Mouse (Mus musculus) naive thymus-derived CD4-positive, alpha-beta T cell, adult 2 months (primary cell): Measurements from ENCODE around the gene R3hdm1.

ENCODE experiments used
- DNase-seq: peaks from one replicate; pipeline ENCODE4 v3.0.0-alpha.2; 2011; ENCODE audit warnings: low read depth

Gene R3hdm1

DNA sequence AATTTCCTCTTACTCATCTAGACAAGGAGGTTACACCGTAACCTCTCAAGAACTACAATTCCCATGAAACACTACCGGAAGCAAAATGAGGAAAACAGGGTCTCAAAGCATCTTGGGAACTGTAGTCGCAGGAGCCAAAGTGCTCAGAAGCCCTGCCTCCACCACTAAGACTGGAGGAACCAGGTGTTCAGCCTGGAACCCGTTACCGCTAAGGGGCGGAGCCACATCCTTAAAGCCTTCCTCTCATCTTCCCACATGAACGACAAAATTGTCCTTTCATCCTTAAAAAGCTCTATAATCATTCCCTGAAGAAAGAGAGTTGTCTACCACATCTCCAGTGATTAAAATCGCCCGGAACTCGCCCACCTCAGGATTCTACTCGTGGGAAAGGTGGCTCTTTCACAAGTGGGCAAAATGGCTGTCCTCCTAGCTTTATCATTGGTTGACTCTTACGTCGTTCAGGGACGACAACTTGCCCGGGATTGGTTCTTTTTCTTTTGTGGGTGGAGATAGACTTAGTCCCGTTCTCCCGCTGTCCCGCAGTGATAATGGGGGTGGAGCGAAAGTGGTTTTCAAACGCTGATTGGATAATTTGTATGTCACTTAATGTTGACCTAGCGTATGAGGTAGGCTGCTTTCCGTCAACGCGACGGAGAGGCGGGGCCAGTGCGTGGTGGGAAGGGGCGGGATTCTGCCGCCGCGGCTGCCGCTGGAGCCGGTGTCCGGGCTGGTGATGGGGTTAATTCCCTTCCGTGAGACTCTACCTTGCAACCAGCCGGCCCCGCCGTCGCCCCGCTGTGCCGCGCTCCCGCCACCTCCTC, at the start of gene R3hdm1, which contains the start of gene Zranb3:
R3hdm1 (plus strand) TSS at position 661 of the 821 bp plus-strand sequence.
Zranb3 (minus strand) TSS at position 407 of the 821 bp plus-strand sequence.
- peak; percentile 100 for DNase-seq

DNA sequence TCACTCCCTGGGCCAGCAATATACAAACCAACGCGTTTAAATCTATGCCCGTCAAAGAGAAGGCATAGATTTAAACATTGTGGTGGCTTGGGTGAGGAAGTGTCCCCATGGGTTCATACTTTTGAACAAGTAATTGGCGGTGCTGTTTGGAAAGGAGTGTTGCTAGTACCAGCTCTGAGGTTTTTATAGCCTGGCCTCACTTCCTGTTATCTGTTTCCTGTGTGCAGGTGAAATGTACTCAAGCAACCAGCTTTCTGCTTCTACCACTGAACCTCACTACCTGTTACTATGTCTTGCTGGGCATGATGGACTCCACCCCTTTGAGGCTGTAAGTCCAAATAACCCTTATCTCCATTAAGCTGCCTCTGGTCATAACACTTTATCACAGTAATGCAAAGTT, 45.8 kb upstream of the R3hdm1 start:
- peak; percentile 37 for DNase-seq

DNA sequence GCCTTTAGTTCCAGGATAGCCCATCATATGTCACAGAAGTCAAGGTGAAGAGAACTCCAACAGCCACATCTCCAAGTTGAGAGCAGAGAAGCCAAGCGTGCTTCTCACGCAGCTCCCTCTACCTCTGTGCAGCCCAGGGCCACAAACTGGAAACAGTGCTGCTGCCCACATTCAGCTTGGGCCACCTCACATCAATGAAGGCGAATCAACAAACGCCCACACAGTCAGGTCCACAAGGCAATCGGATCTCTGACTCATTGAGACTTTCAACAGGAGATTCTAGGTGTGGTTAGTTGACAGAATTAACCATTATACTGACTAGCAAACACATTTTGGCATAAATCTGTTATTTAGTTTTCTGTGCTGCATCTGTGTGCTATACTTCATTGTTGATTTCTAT, 44.5 kb upstream of the R3hdm1 start:
- DNase-seq: no peak

DNA sequence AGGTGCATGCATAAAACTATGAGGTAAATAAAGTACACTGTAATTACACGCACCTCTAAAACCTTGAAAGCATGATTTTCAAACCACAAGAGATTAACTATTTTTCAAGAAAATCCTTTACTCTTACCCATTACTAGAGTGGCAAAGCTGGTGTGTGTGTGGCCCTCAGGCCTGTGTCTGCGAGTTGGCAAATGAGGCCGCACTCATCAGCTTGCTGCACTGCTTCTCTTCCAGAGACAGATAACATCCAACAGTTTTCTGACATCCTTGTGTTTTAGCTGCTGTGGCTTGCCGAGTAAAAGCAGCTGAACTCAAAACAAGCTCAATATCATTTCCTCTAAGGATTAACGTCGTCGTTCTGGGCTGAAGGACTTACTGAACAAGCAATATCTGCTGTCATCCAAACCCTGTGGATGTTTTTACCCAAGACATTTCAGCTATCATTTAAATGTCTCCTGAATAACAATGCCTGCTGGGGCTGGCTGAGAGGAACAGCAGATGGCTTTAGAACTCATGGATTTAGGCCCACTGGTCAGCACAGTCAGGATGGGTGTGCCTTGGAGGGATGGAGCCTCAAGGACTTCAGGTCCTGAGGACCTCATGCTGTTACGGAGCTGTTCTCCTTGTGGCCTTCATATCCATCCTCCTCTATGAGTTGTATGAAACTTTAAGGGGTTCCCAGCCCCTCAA, 42.3 kb upstream of the R3hdm1 start:
- DNase-seq: no peak

DNA sequence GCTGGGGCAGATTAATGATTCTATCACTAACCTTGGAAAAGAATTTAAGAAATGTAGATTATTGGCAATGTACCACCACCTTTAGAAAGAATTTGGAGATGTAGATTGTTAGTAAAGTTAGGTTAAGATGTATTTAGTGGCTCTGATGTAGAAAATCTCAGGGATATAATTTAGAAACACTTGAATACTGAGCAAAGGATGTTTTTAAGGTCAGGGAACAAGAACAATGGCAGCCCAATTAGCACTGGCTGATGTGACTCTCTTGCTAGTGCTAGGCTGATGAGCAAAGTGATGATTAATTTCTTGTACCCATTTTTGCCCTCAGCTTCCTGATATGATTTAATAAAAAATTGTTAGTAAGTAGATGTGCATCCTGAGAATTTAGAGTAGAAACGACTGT, 41.7 kb upstream of the R3hdm1 start:
- DNase-seq: no peak

DNA sequence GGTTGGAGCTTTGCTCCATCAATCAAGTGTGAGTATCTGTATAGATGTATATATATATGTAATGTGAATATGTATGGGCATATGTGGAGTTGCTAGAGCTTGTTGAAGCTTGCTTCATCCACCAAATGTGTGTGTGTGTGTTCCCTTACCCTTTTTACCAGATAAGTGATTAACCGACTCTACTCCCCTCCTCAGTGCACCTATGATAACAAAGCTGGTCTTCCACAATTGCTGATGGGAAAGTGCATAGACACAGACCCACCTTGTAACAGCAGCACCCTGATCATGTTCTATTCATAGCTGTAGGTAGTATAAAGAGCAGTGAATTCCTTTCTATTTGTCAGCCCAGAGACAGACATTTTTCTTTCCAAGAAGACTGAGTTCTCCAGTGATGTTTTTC, 40.9 kb upstream of the R3hdm1 start:
- DNase-seq: no peak

DNA sequence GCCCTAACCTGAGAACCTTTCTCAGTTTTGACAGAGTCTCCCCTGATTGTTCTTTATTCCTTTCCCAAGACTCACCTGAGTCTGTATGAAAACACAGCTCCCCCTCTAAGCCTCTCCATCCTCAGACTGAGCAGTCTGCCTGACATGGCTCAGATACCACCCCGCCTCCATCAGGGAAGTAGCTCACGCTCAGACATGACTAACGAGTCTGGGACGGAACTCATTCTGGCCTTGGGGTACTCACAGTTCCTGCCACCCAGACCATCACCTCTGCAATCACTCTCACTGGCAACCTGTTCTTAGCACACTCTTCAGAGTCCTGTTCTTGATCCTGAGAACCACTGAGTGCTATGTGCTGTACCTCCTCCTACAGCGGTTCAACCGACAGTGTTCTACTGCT, 38.4 kb upstream of the R3hdm1 start:
- no peak for DNase-seq

DNA sequence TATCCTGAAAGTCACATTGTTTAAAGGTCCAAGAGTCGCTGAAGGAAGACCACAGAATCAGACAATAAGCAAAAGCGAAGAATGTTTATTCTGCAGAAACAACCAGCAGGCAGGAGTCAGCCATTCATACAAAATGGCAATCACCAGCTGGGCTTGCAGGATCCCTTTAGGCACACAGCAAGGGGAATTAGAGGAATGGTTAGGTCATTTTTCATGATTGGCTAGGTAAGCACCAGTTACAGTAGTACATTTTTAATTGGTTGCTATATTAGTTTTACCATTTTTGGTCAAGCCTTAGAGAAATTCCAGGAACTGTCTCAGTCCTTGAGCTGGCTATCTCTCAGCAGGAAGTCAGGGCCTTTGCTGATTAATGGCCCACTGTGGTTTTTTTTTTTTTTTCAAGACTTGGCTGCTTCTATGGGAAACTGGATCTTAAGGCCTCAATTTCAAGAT, 34.1 kb upstream of the R3hdm1 start:
- DNase-seq: no peak

DNA sequence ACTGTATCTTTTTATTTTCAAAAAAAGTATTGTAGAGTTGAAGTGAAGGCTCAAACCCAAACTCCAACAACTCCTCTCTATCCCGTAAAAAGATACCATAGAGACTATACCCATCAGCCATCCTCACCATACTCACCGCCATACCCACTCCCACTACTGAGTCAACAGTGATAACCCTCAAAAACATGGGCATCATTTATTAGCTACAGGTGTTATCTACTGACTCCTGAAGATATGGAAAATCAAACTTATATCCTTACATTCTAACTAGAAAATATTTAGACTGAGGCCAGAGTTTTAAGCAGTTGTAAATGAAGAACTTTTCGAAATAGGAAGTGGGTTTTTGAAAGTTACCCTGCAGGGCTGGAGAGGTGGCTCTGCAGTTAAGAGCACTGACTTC, 33.1 kb upstream of the R3hdm1 start:
- no peak for DNase-seq

DNA sequence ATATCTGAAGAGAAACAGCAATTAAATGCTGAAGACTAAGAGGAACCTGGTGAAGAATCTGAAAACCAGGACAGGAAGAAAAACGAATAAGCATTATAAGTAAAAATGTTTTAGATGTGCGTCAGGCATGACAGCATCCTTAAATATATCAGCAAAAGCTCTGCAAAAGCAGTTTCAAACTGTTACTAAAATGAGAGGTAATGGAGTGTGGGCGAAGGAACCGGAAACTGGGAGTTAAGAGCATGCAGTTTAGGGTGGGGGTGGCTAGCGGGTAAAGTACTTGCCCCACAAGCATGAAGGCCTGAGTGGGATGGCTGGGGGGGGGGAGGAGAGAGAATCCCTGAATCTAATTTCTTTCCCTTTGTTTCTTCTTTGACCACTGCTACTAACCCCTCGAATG, 30.1 kb upstream of the R3hdm1 start:
- DNase-seq: no peak

DNA sequence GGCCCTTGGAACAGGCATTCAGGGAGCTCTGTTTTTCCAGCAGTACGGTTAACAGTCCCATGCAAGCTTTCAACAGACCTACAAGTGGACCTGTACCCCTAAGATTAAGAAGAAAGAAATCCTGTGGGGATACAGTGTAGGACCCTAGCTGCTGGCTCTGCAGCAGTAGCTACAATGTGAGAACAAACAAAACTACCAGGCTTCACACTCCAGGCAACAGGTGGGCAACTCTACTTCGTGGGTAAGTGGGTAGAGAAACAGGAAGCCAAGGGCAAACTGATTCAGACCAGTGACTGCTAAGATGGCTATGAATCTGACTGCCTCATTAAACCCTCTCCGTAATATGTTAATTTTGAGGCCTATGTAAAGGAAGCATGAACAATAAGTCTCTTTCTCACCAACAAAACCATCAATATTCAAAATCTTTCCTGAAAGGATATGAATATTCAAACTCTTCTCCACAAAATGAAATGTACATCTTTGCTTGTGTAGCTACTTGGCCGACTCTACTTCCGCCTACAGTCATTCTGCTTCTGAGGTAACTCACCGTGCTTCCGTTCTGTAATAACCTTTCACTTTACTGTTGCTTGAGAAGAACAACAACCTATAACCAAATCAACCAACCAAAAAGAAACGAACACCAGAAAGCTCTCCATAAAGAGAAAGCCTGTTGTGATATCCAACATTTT, 26.2 kb upstream of the R3hdm1 start:
- DNase-seq: peak; percentile 37

DNA sequence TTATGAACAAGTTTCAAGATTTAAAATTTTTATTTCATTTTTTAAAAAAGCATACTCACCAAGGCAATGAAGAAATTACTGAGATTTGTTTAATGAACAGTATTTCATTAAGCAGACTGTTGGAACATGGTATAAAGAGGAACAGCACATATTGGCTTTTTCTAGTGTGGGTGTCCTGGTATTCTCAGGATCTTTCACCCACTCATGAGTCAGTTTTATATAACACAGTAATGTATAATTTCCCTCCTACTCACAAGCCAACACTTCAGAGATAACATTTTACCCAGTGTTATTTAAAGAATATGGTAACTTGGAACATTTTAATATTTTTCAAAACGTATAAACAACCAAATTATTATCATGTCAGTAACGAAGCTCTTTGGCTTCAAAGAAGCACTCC, 25.3 kb upstream of the R3hdm1 start:
- DNase-seq: no peak

DNA sequence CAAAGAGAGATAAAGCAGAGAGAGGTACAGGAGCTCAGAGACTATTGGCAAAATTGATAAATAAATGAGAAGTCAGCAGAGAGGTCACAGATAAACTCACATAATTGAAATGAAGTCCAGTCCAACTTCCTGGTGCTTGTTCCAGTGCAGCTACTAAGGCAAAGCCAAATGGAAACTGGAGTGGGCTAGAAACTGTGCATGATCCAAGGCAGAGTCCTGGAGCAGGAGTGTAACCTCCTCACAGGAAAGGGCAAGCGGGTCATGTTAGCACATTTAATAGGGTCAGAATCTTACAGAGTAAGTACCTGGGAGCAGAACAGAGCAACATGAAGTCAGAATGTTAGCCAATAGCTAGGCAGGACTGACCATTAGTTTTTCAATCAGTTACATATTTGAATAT, 24.5 kb upstream of the R3hdm1 start:
- DNase-seq: no peak

DNA sequence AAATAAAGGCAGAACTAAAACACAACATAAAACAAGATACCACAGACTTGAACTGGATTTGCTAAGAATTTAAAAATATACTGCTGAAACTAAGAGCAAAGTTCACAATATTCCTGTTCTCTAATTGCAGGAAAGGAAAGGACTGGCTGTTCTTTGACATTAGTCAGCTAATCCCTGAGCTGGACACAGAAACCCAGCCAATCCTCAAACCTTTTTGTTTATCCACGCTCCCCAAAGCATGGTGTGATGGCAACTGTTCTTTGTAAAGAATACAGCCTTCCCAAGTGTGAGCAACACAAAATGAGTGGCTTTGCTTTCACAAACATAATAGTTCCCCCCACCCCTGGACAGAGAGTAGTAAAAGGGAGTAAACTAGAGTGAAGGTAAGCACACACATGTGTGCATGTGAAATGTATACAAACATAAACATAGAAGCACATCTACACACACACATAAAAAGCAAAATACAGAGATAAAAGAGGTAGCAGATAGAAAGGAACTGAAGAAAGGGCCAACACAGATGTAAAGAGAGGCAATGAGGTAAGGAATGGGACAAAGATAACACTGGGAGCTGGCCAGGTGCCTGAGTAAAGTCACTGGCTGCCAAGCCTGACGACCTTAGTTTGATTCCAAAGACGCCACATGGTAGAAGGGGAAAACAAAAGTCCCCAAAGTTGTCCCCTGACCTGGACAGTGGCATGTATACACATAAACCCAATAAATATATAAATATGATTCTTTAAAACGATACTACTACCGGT, 22.0 kb upstream of the R3hdm1 start:
- no peak for DNase-seq

DNA sequence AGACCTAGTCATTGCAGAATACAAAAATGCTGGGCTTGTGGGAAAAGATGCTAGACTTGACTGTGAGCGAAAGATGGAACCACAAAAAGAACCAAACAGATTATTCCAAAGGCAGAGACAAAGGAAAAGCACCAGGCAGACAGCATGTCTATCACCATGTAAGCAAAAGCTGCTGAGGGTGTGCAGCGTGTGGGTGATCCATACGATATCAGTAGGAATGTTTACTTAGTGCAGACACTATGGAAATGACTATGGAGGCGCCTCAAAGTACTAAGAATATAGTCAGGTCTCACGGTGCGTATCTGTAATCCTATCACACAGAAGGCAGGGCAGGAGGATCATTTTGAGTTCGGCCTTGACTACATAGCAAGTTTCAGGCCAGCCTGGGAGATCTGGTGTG, 21.2 kb upstream of the R3hdm1 start:
- DNase-seq: no peak

DNA sequence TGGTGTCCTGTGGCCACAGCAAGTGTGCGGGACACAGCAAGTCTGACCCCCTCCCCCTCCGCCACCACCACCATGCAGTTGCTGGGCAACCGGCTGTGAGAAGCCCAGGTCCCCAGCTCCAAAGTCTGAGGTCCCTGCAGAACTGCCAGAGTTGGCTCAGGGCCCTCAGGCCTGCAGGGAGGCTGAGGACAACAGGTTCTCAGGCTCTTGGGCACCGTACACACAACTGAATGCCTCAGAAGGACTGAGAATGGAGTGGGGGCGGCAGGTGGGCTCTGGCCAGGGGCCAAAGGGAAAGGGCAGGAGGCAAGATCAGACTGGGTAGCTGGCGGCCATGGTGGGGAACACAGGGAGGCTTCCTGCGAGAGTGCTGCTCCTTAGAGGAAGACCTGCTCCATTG, 20.3 kb upstream of the R3hdm1 start:
- no peak for DNase-seq

DNA sequence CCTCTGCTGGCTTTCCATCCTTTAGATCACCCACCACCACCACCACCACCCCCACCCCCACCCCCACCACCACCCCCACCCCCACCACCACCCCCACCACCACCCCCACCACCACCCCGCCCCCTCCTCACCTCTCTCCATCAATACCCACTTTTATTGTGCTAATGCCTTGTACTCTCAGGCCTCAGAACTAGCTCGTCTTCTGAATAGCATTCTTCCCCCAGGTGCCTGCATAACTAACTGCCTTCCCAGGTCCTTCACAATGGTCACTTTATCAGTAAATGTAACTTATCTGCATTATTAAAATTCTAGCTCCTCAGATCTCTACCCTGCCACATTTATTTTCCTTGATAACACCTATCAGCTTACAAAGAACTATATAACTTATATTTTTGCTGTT, 8.4 kb upstream of the R3hdm1 start:
- no peak for DNase-seq

DNA sequence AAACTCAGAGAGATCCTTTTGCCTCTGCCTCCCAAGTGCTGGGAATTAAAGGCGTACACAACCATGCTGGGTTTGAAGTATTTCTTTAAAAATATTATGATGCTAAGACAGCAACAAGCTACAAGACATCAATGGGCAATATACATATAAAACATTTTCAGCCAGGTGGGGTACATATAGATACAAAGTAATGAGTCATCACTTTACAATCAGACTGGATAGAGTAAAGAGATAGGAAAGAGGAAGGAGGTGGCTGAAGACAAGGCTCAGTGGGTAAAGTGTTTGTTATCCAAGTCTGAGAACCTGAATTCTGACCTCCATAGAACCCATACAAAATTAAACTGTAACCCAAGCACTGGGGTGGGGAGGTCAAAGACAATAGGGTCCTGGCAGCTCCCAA, 4.8 kb upstream of the R3hdm1 start:
- no peak for DNase-seq

DNA sequence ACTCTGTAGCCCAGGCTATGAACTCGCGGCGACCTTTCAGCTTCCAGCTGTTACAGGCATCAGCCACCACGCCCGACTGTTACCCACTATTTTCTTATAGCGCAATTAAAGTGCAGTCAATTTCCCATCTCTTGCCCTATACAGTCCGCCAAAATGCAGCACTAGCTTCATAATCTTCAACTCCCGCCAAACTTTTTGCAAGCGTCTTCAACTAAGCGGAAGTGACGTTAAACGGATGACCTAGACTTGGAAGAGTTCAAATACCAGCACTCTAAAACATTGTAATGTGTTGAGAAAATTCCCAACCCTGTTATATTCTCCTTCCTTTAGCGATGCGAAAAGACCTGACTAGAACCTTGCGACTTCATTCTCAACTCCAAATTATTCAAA, 855 bp upstream of the R3hdm1 start:
- no peak for DNase-seq

DNA sequence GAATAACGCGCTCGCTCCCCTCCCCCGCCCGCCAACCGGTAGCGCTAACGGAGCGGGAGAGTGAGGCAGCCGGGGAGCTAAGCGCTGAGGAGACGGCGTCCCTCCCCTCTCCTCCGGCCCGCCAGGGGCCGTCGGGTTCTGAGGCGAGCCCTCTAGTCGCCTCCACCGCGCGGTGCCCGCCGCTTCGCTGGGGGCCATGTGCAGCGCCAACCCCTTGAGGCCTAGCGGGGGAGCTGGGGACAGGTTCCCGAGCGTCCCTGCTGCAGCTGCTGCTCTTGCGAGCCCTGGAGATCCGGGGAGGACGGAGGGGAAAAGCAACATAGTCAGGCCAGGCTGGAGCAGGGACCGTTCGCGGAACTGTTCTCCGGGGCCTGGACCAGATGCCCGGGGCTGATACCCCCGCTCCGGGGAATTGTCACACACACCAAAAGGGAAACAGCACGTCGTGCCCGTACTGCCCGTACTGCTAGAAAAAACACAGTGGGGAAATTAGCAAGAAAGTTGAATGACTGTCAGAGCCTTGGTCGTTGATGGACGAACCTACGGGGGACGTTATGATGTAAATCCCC, 503 bp downstream of the R3hdm1 start:
- no peak for DNase-seq

DNA sequence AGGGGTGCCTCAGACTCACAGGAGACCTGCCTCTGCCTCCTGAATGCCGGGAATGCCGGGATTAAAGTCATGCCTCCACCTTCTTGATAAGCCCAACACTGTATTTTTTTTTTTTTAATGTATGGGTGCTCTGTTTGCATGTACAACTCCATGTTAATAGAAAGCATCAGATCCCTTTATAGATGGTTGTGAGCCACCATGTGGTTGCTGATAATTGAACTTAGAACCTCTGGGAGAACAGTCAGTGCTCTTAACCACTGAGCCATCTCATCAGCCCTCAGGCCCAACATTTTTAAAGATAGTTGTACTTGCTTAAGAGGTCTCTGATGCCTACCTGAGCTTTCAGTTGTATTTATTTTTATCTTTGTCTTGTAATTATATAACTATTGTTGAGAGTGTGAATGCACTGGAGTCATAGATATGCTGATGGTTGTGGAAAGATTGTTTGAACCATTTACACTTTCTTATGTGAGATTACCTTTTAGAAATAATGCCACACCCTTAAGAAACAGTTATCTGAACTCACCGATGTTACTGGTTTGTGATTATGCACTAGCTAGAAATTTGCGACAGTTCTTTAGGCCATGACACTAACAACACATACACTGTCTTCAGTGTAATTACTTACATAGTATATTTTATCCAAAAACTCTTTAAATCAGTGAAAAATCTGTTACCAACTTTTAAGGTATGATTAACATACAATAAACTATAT, 18.0 kb downstream of the R3hdm1 start:
- no peak for DNase-seq
